Mouse (Mus musculus): ENCODE measurements around the gene Ppp1r13b. TPM values are rescaled to one million over a fixed set of nuclear protein-coding genes. Genes with fewer than 3 reads are reported as not detected.

Gene Ppp1r13b
- total and polyA plus RNA-seq, 3 experiments = 1.5 to 8.7 TPM; not detected in 1

DNA sequence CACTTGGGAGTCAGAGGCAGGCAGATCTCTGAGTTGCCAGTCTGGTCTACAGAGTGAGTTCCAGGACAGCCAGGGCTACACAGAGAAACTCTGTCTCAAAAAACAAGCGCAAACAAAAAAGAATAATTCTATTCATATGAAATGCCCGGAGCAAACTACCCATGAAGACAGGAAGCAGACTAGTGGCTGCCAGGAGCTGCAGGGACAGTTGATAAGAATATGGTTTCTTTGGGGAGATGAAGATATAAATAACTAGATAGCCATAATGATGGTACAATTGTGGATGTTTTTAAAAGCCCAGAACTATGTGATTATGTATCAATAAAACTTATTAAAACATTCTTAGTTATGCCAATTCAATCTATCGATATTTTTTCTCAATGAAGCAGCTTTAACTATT lies 25.9 kb downstream of the Ppp1r13b start (continued):
- no peak for TF ChIP-seq NRF1 (IDR thresholded peaks at IDR 0.05; ENCODE audit: insufficient read depth, low read depth, low read length, poor library complexity, severe bottlenecking)

DNA sequence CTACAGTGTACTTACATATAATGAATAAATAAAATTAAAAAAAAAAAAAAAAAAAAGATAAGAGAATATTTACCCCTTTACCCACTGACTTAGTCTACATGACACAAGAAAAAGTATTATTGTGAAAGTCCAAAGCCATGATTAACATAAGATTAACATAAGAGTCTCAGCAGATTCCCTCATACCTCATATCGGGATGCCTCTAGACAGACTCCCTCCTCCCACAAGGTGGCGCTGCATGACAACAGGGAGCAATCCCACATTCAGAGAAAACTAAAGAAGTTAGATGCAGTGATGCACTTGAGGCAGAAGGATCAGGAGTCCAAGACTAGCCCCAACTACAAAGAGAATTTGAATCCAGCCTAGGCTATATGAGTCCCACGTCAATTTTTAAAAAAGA lies 29.7 kb downstream of the Ppp1r13b start:
- Histone ChIP-seq H3K9ac (ENCODE audit: control insufficient read depth, low read depth, low read length, poor library complexity, severe bottlenecking) (no peak overlapping the region), H3K27me3 (ENCODE audit: control insufficient read depth in 1 of 2, insufficient read depth in 2 of 2, low read length in 2 of 2) (no peaks in the 10 kb centered on the region), H3K4me1 (ENCODE audit: control insufficient read depth in 1 of 2, insufficient read depth in 2 of 2, low read length in 2 of 2) (peaks cover 7 to 16% of the 10 kb centered on the region in 2 experiments), H3K79me2 (ENCODE audit: control insufficient read depth, insufficient read depth, low read length, poor library complexity) (no peaks in the 10 kb centered on the region), H3K27ac (ENCODE audit: control insufficient read depth, low read depth, low read length) (no peak overlapping the region), H3K36me3 (ENCODE audit: control insufficient read depth in 1 of 2, insufficient read depth in 2 of 2, low read length in 2 of 2) (peaks cover 0 to 19% of the 10 kb centered on the region in 2 experiments; a peak in 2 of 4 replicates), H3K9me3 (replicated peaks; ENCODE audit: insufficient read depth, low read length) (no peaks in the 10 kb centered on the region), H3K4me3 (ENCODE audit: control insufficient read depth in 1 of 2, insufficient read depth in 1 of 2, low read depth in 2 of 2, low read length in 2 of 2) (no peak overlapping the region)
- DNase-seq (ENCODE audit: low read depth, low spot score) = peak; percentile 76
- TF ChIP-seq MYB (IDR thresholded peaks at IDR 0.05; ENCODE audit: low read depth, low read length) (no peak), EP300 (IDR thresholded peaks at IDR 0.05; ENCODE audit: low read depth in 1 of 2, low read length in 2 of 2) (no peak), RAD21 (IDR thresholded peaks at IDR 0.05; ENCODE audit: low read depth, low read length) (peak; percentile 81), SMC3 (IDR thresholded peaks at IDR 0.05; ENCODE audit: low read depth, low read length) (peak; percentile 90), JUND (IDR thresholded peaks at IDR 0.05; ENCODE audit: low read depth, low read length) (no peak), GABPA (IDR thresholded peaks at IDR 0.05; ENCODE audit: low read depth, low read length) (no peak), TCF12 (IDR thresholded peaks at IDR 0.05; ENCODE audit: low read depth, low read length) (no peak), HCFC1 (IDR thresholded peaks at IDR 0.05; ENCODE audit: low read depth, low read length) (no peak), SIN3A (IDR thresholded peaks at IDR 0.05; ENCODE audit: low read length) (0 out of 2 replicates have a peak, but pooled peaks have one; percentile 33), MXI1 (IDR thresholded peaks at IDR 0.05; ENCODE audit: low read depth, low read length) (no peak), MYC (IDR thresholded peaks at IDR 0.05; ENCODE audit: low read depth, low read length) (no peak), POLR2A (IDR thresholded peaks at IDR 0.05; ENCODE audit: control insufficient read depth in 1 of 2, insufficient read depth in 1 of 2, low read depth in 1 of 2, low read length in 2 of 2, poor library complexity in 1 of 2) (no peak), BHLHE40 (IDR thresholded peaks at IDR 0.05; ENCODE audit: borderline replicate concordance, low read depth, low read length) (no peak), ZNF384 (IDR thresholded peaks at IDR 0.05; ENCODE audit: low read depth, low read length) (no peak), CHD1 (IDR thresholded peaks at IDR 0.05; ENCODE audit: low read depth, low read length) (no peak), RCOR1 (IDR thresholded peaks at IDR 0.05; ENCODE audit: low read depth, low read length) (no peak), TAL1 (IDR thresholded peaks at IDR 0.05; ENCODE audit: low read length) (no peak), CHD2 (IDR thresholded peaks at IDR 0.05; ENCODE audit: low read length) (no peak), TBP (IDR thresholded peaks at IDR 0.05; ENCODE audit: low read depth, low read length) (no peak), CTCF (IDR thresholded peaks at IDR 0.05 in 2 of 3, conservative IDR thresholded peaks at IDR 0.05 in 1 of 3; ENCODE audit: control insufficient read depth in 1 of 3, insufficient read depth in 1 of 3, low read depth in 2 of 3, low read length in 3 of 3, poor library complexity in 1 of 3, severe bottlenecking in 1 of 3) (peak; percentile 55 to 86 (median 76)), ZC3H11A (IDR thresholded peaks at IDR 0.05; ENCODE audit: low read depth, low read length) (peak; percentile 88), MAFK (IDR thresholded peaks at IDR 0.05; ENCODE audit: borderline replicate concordance, low read depth, low read length) (no peak), NRF1 (IDR thresholded peaks at IDR 0.05; ENCODE audit: insufficient read depth, low read depth, low read length, poor library complexity, severe bottlenecking) (no peak)

Data from MEL (cell line).